Mouse (Mus musculus): Measurements from ENCODE around the gene Tubb2a.

DNA sequence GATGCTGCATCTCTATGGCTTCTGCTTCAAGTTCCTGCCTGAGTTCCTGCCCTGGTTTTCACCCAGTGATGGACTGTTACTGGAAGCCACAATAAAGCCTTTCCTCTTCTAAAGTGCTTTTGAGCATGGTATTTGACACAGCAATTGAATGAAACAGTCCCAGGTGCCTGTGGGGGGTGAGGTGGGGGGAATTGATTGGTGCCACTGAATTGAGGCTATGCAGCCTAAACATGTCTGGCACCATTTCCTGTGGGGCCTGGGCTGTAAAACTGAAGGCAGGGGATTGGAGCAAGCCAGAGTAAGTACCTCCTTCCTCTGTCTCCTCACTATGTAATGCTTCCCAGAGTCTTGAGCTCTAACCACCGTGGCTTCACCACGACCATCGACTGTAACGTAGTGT, 36.8 kb upstream of the Tubb2a start:
- TF ChIP-seq CTCF (IDR thresholded peaks at IDR 0.05; ENCODE audit: low read depth, low read length) (no peak), TAL1 (conservative IDR thresholded peaks at IDR 0.05; ENCODE audit: low read depth, low read length) (no peak), POLR2AphosphoS5 (IDR thresholded peaks at IDR 0.05; ENCODE audit: insufficient replicate concordance, low read depth, low read length) (no peak), GATA1 (IDR thresholded peaks at IDR 0.05; ENCODE audit: borderline replicate concordance, low read length) (no peak), GATA2 (IDR thresholded peaks at IDR 0.05; ENCODE audit: borderline replicate concordance, low read depth, low read length) (no peak)
